Mouse (Mus musculus) B cell, adult 2 months (primary cell): ENCODE data around the gene Wfdc1.

Source experiments
- DNase-seq, 2 experiments: peaks; one replicate each; pipeline ENCODE4 v3.0.0; 2022

Wfdc1 gene

DNA sequence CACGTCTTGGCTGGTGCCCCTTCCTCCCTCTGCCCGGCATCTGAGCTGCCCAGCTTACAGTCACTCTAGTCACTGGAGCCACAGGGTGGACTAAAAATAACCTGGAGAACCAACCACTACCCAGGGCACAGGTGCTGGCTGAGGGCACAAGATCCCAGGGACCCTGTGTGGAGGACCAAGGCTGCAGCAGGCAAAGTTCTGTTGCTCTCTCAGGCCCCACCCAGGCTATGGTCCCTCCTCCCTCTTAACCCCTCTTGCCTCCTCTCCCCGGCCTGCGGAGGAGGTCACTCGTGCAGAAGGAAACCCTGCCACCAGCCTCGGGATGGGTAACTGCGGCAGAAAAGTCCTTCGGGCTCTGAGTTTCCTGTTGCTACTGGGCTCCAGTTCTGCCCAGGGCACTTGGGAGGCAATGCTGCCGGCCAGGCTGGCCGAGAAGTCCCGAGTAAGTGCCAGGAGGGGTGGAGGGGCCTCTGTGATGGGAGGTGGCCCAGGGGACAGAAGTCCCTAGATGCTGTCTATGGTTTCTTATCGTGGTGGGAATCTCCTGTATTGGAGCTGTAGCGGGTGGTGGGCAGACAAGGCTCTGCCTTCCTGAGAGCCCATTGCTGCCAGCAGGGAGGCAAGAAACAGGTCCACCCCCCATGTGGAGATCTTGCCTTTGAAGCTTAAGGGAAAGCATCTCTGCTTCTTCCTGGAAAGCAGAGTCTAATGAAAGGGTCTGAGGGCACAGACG, at the start of gene Wfdc1:
Gene Wfdc1 (plus strand): TSS at position 147 of the 733 bp plus-strand sequence.
- no peak for DNase-seq

DNA sequence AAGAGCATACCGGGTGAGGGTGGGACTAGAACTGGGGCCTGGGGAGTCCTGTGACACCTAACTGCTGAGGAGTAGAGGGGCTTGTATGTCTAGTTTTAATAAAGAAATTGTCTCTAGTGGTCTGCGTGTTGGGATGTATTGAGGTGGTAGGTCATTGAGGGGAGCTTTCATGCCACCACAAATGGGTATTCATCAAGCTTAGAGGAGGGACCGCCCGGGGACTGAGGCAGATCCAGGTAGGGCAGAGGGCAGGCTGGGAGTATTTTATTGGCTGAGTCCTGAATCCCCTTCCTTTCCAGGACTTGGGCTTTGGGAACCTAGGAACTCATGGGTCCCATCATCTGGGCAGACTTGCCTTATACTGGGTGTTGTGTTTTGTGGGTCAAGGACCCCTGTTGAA, 49.4 kb upstream of the Wfdc1 start:
- no peak for DNase-seq

DNA sequence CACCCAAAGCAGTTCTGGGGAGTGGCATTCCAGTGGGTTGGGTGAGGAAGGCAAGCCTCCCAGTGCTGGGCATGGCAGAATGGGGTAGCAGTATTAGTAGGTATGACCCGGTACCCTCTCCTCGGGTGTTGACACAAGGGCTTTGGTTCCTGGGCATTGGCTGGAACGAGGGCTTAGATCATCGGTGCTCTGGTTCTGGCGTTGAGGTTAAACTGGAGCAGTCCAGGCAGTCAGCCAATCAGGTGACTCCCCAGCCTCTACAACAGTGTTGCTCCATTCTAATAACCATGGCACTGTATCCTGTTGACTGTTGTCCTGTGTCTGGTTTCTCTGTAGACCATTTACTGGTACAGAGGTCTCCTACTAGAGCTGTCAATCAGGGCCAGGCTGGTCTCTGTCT, 48.6 kb upstream of the Wfdc1 start:
- no peak for DNase-seq

DNA sequence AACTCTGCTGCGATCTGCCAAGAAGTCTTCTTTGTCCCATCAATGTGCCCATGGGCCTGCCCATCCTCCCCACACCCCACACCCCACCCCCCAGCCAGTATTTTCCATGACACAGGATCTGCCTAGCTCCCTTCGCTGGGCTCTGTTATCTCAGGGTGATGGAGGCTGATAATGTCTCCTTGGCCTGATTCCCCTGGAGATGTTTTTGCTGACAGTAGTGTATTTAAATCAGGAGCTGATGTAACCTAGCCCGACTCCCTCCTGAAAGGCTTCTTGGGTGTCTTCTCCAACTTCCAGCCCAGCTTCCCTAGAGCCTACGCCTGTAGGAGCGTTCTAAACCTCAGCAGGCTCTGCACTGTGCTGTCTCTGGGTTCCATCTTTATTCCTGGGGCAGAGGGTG, 47.3 kb upstream of the Wfdc1 start:
- no peak for DNase-seq

DNA sequence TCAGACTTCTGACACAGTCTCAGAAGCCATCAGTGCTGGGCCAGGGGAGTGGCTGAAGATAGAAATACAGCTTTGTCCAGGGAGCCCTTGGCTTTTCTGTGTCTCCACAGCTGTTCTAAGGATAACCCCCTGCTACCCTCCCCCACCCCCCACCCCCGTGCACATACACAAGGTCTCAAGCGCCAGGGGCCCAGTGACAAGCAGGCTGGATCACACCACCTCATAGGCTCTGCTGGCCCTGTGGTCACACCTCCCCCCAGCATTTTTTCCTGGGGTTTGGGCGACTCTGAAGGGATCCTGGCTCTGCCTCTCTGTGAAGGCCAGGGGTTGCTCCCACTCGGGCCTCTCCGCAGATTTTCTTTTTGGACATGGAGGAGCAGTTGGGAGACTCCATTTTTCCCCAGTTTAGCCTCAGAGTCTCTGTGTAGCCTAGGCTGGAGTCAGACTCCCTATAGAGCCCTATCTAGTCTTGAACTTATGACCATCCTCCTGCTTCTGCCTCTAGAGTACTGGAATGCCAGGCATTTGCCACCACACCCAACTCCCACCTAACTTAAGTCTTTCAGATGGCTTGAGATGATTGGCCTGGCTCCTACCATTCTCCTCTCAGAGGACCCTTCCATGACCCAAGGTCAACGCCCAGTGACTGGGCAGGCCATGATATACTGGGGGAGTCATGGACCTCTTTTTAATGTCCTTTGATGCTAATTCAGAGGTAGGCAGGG, 45.9 kb upstream of the Wfdc1 start:
- DNase-seq, result no peak

DNA sequence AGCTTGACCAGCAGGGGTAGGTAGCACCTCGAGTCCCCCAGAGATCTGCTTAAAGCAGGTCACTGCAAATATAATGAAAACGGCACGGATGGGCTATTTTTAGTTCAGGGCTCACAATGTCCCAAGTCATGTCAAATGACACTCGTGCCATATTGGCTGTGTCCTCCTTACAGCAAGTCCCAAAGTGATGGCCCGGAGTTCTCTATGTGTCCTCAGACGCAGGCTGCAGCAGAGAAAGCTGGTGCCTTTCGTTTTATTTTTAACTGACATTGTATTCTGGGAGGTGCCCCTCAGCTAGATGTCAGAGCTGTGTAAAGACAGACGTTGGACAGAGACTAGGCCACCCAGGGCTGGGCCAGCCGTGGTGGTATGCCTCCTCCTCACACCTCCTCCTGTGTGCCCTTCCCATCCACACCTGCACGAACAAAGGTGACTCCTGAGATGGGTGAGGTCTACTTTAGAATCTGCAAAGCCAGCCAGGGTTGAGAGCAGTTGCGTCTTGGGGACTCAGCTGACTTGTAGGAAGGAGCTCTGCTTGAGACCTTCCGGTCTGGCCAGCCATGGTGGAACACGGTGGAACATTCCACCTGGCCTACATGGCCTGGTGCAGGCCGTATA, 45.2 kb upstream of the Wfdc1 start:
- no peak for DNase-seq

DNA sequence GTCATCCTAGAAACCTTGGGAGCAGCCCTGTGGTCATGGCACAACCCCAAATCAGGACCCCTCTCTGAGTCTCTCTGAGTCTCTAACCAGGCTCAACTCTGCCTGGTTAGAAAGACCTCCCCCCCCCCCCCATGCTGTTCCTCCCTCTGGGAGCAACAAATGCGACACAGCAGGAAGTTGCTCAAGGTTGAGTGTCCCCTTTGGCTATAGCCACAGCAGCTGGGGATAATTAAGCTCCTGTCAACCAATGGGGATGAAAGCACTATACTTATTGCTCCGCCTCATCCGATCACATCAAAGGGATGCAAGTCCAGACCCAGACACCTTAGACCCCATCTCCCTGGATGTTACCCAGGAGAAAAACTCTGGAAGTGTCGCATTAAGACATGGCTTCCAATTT, 43.6 kb upstream of the Wfdc1 start:
- DNase-seq, result no peak

DNA sequence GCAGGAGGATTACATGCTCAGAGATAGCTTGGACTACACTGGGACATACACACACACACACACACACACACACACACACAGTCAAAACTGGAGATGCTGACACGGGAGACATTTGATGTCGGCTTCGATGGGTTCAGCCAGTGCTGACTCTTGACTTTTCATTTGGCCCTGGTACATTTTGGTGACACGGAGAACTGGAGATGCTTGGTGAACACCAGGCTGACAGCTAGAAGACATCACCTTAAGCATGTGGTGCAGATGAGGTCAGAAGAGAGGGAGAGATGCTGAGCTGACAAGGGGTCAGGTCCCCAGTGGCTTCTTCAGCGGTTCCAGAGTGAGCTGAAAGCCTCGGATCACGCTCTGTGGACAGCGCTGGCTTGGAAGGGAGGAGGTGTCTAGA, 43.1 kb upstream of the Wfdc1 start:
- DNase-seq, result no peak

DNA sequence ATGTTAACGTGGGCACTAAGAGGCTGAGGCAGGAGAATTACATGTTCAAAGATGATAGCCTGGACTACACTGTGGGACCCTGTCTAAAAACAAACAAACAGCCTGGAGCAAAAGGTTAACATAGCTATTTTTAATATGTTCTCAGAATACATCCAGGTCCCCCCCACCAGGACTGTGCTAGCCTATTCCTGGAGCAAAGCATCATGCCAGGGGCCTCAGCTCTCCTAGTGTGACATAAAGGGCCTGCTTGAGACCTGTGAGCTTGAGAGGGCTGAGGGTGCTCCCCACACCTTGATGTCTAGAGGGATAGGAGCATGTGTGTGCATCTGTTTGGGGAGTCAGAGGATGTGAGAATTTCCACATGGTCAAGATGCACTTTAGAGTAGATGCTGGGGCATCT, 42.4 kb upstream of the Wfdc1 start:
- DNase-seq, result no peak

DNA sequence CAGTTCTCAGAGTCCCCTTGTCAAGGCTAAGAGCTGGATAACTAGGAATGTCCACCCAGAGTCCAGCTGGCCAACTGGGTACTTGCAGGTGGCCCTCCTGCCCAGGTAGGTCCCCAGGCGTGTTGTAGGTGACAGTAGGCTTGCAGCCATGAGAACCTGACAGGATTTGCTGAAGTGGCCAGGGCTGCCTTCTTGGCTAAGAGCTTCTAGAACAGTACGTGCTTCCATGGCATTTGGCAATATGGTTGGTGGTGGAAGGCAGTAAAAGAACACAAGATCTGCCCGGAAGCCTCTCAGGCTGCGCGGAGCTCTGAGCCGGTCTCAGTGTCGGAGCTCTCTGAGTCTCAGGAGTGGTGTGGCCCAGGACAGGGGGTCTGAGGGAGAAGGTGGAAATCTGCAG, 41.2 kb upstream of the Wfdc1 start:
- DNase-seq, result no peak

DNA sequence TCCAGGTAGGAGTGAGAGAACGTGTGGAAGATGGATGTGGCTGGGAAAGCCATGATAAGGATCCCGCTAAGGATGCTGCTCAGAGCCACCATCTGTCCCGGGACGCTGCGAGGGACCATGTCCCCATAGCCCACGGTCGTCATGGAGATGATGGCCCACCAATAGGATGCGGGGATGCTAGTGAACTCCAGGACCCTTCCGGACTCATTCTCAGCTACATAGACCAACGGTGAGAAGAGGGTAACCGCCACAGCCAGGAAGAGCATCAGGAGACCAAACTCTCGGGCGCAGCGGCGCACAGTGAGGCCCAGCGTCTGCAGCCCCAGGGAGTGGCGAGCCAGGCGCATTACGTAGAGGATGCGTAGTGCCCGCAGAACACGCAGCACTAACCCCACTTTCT, 40.4 kb upstream of the Wfdc1 start:
- no peak for DNase-seq

DNA sequence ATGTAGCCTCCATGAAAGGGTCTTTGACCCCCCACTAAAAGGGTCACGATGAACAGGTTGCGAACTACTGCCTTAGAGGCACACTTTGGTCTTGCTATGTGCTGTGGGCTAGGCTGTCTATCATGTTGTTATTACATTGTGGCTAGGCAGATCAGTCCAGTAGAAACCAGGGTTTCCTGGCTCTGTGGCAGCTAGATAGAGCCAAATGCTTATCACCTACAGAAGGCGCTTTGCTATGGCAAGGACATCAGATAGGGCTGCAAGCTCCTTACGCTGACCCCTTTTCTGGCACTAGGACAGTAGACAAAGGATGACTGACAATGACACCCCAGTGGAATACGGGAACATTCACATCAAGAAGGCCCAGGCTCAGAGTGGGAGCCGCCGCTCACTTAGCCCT, 39.0 kb upstream of the Wfdc1 start:
- no peak for DNase-seq

DNA sequence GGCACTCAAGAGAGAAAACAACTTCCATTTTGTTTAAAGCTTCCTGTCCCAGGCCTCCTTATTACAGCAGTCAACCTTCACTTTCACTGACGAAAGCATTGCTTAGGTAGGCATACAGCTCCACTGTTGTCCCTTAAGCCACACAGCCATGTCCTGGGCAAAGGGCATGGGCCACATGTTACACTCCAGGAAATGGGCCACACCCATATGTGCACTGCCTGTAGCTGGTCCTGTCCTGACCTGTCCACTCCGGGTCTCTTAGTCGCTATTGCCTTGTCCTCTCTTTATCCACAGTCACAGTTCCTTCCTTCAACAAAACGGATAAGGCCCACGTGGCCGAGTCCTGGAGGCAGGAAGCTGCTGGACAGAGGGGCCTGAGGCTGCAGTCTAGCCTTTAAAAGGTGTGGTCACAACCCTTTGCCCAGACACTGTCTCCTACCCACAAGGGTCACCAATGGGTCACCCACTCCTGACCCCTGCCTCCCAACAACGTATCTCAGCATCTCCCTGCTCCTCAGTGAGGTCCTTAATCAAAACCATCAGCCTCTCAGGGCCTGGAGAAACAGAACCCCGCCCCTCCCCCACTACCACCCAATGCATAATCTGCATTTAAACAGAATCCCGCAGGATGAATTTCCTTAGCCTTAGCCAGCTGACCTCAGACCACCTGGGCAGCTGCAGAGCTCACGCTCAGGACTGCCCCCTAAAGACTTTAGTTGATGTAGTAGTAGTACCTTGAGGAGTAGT, 38.4 kb upstream of the Wfdc1 start:
- DNase-seq, result no peak

DNA sequence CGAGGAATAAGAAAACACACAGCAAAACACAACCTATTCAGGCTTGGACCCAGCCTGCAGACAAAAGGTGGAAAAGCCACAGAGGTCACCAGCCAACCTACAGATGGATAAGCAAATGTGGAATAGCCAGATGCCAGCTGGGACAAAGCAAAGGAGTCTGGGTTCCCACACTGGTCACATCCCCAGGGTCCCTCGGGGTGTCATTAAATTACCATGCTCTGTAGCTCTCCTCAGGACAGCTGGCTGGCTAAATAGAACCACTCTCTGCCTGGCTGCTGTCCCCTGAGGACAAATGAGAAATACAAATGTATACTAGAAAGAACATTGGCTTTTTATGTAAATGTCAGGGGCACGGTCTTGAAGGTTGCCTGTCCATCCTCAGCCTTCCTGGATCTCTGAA, 35.3 kb upstream of the Wfdc1 start:
- DNase-seq, result no peak

DNA sequence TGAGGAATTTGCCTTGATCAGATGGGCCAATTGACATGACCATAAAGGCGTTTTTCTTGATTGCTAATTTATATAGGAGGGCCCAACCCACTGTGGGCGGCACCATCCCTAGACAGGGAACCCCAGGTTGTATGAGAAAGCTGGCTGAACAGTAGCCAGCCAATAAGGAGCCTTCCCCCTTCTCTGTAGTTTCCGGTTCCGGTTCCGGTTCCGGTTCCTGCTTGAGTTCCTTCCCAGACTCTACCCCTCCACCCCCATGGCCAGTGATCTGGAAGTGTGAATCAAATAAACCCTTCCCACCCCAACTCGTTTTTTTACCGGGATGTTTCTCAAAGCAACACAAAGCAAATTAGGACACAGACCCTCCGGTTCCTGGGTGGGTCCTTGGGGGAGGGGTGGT, 33.9 kb upstream of the Wfdc1 start:
- no peak for DNase-seq

DNA sequence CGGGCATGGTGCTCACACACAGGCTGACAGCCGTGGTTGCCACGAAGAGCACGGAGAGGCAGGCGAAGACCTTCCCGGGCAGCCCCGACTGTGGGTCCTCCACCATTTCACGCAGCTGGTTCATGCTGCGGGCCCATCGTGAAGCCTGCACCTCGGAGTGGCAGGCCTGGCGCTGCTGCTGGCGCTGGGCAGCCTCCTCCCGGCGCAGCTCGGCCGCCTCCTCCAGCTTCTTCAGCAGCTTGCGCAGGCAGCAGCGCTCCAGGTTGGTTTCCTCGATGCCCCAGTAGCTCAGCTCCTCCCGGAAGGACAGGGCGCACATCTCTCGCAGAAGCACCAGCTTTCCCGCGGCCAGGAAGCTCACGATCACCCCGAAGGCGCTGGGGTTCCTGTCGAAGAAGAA, 33.3 kb upstream of the Wfdc1 start:
- DNase-seq, result no peak

DNA sequence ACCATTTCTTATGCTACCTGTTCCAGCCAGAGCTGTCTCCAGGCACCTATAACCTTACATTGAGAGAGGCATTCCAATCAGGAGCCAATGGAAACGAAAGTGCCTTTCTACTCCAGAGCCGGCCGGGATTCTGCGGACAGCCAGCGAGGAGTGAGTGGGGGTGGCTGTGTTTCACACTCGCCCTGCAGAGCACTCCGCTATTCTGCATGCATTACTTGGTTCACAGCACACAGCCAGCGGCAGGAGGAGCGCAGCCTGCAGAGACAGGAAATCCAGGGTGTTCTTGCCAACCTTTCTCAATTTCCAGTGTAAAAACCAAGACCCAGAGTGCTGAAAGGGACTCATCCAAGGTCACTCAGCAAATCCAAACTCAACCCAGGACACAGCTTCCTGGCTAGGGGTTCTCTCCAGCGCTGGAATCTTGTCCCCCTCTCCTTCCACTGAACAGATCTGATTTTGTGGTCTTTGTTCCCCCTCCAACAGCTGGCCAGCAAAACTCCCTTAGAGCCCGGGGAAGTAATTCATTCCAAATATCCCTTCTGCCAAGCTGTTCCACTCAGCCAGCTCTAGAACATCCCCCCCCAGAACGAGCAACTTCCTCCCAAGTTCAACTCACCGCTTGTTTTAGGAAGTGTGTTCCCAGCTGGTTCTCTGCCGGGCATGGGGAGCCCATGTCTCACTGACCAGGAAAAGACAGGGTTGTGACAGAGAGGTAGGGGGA, 31.4 kb upstream of the Wfdc1 start:
- no peak for DNase-seq

DNA sequence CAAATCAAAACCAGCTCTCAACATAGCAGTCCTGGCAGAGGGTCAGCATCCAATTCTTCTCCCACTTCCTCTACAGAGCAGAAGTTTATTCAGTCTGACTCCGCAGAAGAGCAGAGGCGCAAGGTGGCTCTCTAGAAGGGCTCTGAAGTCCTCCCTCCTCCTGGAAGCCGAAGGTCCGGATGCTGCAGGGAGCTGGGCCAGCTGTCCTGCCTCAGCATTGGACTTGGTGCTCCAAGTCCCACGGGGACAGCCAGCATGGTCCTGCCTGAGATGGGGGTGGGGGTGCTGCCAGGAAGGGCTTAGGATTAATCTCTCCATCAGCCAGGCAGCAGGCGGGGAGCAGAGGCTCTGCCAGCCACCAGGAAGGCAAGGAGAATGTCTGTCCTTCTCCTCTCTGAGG, 30.8 kb upstream of the Wfdc1 start, which contains the start of gene Kcng4:
Gene Kcng4 (minus strand): TSS at position 303 of the 400 bp plus-strand sequence.
- no peak for DNase-seq

DNA sequence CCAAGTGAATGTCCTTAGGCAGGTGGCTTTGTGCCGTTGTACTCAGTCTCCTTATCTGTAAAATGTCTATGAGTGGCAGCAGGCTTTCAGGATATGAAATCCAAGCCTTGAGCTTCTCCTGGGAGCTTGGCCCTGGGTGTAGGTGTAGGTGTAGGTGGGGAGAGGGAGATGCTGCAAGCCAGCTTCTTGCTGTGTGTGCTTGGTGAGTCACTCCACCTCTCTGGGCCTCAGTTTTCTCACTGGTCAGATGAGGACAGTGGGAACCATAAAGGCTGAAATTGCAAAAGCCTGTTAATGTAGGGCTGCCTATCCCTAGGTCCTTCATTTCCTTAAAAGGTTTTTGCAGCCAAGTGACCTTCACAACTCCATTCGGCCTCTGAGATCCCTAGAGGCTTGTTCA, 30.2 kb upstream of the Wfdc1 start:
- no peak for DNase-seq

DNA sequence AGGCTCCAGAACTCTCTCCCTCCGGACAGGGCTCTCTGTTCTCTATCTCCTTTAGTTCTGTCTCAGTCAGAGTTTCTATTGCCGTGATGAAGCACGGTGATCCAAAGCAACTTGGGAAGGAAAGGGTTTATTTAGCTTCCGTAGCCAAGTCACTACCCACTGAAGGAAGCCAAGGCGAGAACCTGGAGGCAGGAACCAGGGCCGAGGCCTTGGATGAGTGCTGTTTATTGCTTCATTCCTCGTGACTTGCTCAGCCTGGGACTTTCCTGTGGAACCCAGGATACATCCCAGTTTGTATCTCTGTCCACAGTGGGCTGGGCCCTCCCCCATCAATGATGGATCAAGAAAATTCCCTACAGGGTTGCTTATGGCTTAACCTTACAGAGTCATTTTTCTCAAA, 29.4 kb upstream of the Wfdc1 start:
- DNase-seq, result no peak

DNA sequence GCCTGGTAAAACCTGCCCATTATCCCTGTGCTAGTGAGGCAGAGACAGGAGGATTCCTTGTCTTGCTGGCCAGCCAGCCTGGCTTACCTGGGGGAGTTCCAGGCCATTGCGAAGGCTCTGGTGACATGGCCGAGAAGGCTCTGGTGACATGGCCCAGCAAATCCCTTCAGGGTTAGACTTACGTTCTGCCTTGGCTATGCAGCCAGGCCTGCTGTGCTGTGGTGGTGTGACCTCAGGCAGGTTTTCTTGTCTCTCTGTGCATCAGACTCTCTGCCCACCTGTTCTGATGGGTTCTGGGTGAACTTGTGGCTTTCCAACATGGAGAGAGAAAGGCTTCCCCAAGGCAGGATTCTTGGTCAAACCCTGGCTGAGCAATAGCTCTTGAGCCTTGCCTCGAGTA, 28.8 kb upstream of the Wfdc1 start:
- DNase-seq, result no peak

DNA sequence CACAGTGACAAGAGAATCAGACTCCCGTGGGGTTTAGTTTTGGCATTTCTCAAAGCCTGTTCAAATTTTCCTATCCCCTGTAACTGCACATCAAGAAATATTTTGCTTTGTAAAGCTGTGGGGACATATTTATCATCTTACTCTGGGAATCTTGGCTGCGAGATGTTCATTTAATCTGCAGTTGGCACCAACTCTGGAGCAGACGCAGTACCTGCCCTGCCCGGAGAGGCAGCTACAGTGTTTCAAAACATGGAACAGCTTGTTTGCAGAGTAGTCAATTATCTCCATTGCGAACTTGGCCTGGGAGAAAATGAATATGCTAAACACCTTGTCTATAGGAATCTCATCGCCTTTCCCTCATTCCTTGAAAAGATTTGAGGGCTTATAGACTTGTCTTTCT, 27.9 kb upstream of the Wfdc1 start:
- no peak for DNase-seq

DNA sequence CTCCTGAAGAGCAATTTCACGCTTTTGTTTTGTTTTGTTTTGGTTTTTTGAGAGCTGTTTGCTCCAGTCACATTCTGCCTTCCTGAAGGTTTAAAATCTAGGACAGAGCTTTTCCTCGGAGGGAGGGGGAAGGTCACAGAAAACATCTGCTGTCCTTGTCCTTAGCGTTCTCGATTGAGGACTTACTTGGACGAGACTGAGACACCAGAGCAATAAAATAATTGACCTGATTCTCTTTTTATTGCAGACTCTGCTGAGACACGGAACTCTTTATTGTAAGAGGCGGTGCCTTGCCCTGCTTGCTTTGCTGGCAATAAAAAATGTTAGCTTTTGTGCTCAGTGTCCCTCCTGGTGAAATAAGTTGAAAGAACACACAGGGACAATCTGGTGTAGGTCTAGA, 26.4 kb upstream of the Wfdc1 start:
- no peak for DNase-seq
